Mouse (Mus musculus) lung, embryonic 16.5 days (tissue): ENCODE measurements around the gene Gldc. TPM values are rescaled to one million over a fixed set of nuclear protein-coding genes. Genes with fewer than 3 reads are reported as not detected.

Source experiments
- ATAC-seq: fragments of 200-750 bp; cut with Nextera tagmentation; 2 replicates; pipeline ENCODE4 v1.8.0; 2017; ENCODE audit warnings: low read depth, mild to moderate bottlenecking, moderate library complexity
- H3K27ac ChIP-seq: fragments of 300-500 bp; sonication (generic); 2 replicates; pipeline ENCODE4 v1.5.1; 2014; ENCODE audit warnings: mild to moderate bottlenecking, control low read depth, low read length
- H3K27me3 ChIP-seq: fragments of 300-500 bp; sonication (generic); 2 replicates; pipeline ENCODE4 v1.6.1; 2014; ENCODE audit warnings: low read depth, low read length, mixed read lengths; ENCODE audit not compliant: control insufficient read depth, insufficient read depth
- H3K36me3 ChIP-seq: fragments of 300-500 bp; sonication (generic); 2 replicates; pipeline ENCODE4 v1.6.1; 2014; ENCODE audit warnings: low read length; ENCODE audit not compliant: control insufficient read depth, insufficient read depth
- H3K4me1 ChIP-seq: fragments of 300-500 bp; sonication (generic); replicated peaks from 2 replicates; pipeline ENCODE4 v1.6.1; 2014; ENCODE audit warnings: low read length, mixed read lengths; ENCODE audit not compliant: control insufficient read depth, insufficient read depth
- H3K4me2 ChIP-seq: fragments of 300-500 bp; sonication (generic); 2 replicates; pipeline ENCODE4 v1.6.1; 2014; ENCODE audit warnings: low read depth, low read length, control low read depth
- H3K4me3 ChIP-seq: fragments of 300-500 bp; sonication (generic); 2 replicates; pipeline ENCODE4 v1.5.1; 2014; ENCODE audit warnings: mild to moderate bottlenecking, low read length, control low read depth
- H3K9ac ChIP-seq: fragments of 300-500 bp; sonication (generic); 2 replicates; pipeline ENCODE4 v1.6.1; 2014; ENCODE audit warnings: low read length, control low read depth
- H3K9me3 ChIP-seq: fragments of 300-500 bp; sonication (generic); 2 replicates; pipeline ENCODE4 v1.6.1; 2016; ENCODE audit warnings: low read length; ENCODE audit not compliant: control insufficient read depth
- WGBS: fragments of 180-500 bp; shearing (Covaris S2); extraction: QIAGEN DNeasy Blood & Tissue Kit; methylation state at CpG from one replicate; pipeline ENCODE4 v1.1.7; 2014; 5-methylcytosine and 5-hydroxymethylcytosine counted together
- polyA plus RNA-seq: library from polyadenylated mRNA; unstranded; fragments of >200 nt; fragmentation: Nextera tagmentation; extraction: Ambion mirVana; gene quantifications from 2 replicates; pipeline ENCODE4 v1.2.1, GENCODE M21; 2015

Gldc gene
- polyA plus RNA-seq, 1 experiment from 2014 or later: 0.60 TPM

GRCm38 (mm10) chr19:30166801-30167505 is 8.3 kb downstream of the Gldc start:
- Histone ChIP-seq H3K36me3 (no peaks in the 10 kb centered on the region), H3K9me3 (no peaks in the 10 kb centered on the region), H3K4me2 (no peak overlapping the region), H3K27me3 (no peaks in the 10 kb centered on the region), H3K4me1 (no peaks in the 10 kb centered on the region), H3K4me3 (no peak overlapping the region), H3K9ac (no peak overlapping the region), H3K27ac (no peak overlapping the region)
- WGBS: 87% methylated on average over 20 of the region's 20 CpGs
- no peak for ATAC-seq

- Histone ChIP-seq H3K9ac (no peak overlapping the region), H3K9me3 (no peaks in the 10 kb centered on the region), H3K36me3 (no peaks in the 10 kb centered on the region), H3K4me1 (no peaks in the 10 kb centered on the region), H3K27me3 (no peaks in the 10 kb centered on the region), H3K4me2 (no peak overlapping the region), H3K27ac (no peak overlapping the region), H3K4me3 (no peak overlapping the region)
- WGBS: 68% methylated on average over 2 of the region's 2 CpGs
- ATAC-seq: no peak
These were observed 11.0 kb downstream of the Gldc start for GRCm38 (mm10) chr19:30164228-30164627.

- no peak overlapping the region for H3K9ac ChIP-seq
- no peak overlapping the region for H3K4me3 ChIP-seq
- H3K9me3 ChIP-seq: no peaks in the 10 kb centered on the region
- no peak overlapping the region for H3K27ac ChIP-seq
- H3K4me1 ChIP-seq: no peaks in the 10 kb centered on the region
- H3K27me3 ChIP-seq: no peaks in the 10 kb centered on the region
- WGBS: 86% methylated on average over 5 of the region's 5 CpGs
- H3K36me3 ChIP-seq: no peaks in the 10 kb centered on the region
- no peak overlapping the region for H3K4me2 ChIP-seq
- no peak for ATAC-seq
These were observed 12.4 kb downstream of the Gldc start for GRCm38 (mm10) chr19:30162808-30163207.

- 85% methylated on average over 2 of the region's 2 CpGs for WGBS
- Histone ChIP-seq H3K9me3 (no peaks in the 10 kb centered on the region), H3K4me1 (no peaks in the 10 kb centered on the region), H3K4me2 (no peak overlapping the region), H3K27me3 (no peaks in the 10 kb centered on the region), H3K27ac (no peak overlapping the region), H3K4me3 (no peak overlapping the region), H3K9ac (no peak overlapping the region), H3K36me3 (no peaks in the 10 kb centered on the region)
- ATAC-seq: no peak
These were observed 15.2 kb downstream of the Gldc start for GRCm38 (mm10) chr19:30160021-30160420.

GRCm38 (mm10) chr19:30158189-30158588 is 17.0 kb downstream of the Gldc start:
- no peak overlapping the region for H3K27ac ChIP-seq
- H3K9ac ChIP-seq: no peak overlapping the region
- no peaks in the 10 kb centered on the region for H3K36me3 ChIP-seq
- ATAC-seq: no peak
- 78% methylated on average over 4 of the region's 4 CpGs for WGBS
- H3K4me2 ChIP-seq: no peak overlapping the region
- H3K27me3 ChIP-seq: no peaks in the 10 kb centered on the region
- H3K9me3 ChIP-seq: no peaks in the 10 kb centered on the region
- H3K4me1 ChIP-seq: no peaks in the 10 kb centered on the region
- no peak overlapping the region for H3K4me3 ChIP-seq

- Histone ChIP-seq H3K4me3 (no peak overlapping the region), H3K36me3 (no peaks in the 10 kb centered on the region), H3K27me3 (no peaks in the 10 kb centered on the region), H3K9me3 (no peaks in the 10 kb centered on the region), H3K27ac (no peak overlapping the region), H3K9ac (no peak overlapping the region), H3K4me1 (no peaks in the 10 kb centered on the region), H3K4me2 (no peak overlapping the region)
- WGBS: 65% methylated on average over 12 of the region's 12 CpGs
- no peak for ATAC-seq
These were observed 18.1 kb downstream of the Gldc start for GRCm38 (mm10) chr19:30157031-30157687.

- Histone ChIP-seq H3K27ac (no peak overlapping the region), H3K4me2 (no peak overlapping the region), H3K4me1 (no peaks in the 10 kb centered on the region), H3K9me3 (no peaks in the 10 kb centered on the region), H3K4me3 (no peak overlapping the region), H3K36me3 (no peaks in the 10 kb centered on the region), H3K9ac (no peak overlapping the region), H3K27me3 (no peaks in the 10 kb centered on the region)
- WGBS: 72% methylated on average over 3 of the region's 3 CpGs
- ATAC-seq: no peak
These were observed 21.5 kb downstream of the Gldc start for GRCm38 (mm10) chr19:30153729-30154128.

GRCm38 (mm10) chr19:30151290-30151689 is 23.9 kb downstream of the Gldc start:
- no peak overlapping the region for H3K4me3 ChIP-seq
- WGBS: 88% methylated on average over 10 of the region's 10 CpGs
- H3K9ac ChIP-seq: no peak overlapping the region
- no peaks in the 10 kb centered on the region for H3K36me3 ChIP-seq
- H3K9me3 ChIP-seq: no peaks in the 10 kb centered on the region
- H3K4me1 ChIP-seq: no peaks in the 10 kb centered on the region
- no peak for ATAC-seq
- no peak overlapping the region for H3K27ac ChIP-seq
- no peaks in the 10 kb centered on the region for H3K27me3 ChIP-seq
- no peak overlapping the region for H3K4me2 ChIP-seq

GRCm38 (mm10) chr19:30149238-30149805 is 25.9 kb downstream of the Gldc start:
- H3K4me3 ChIP-seq: no peak overlapping the region
- no peak for ATAC-seq
- H3K9ac ChIP-seq: no peak overlapping the region
- H3K4me2 ChIP-seq: no peak overlapping the region
- H3K36me3 ChIP-seq: no peaks in the 10 kb centered on the region
- no peak overlapping the region for H3K27ac ChIP-seq
- 57% methylated on average over 6 of the region's 6 CpGs for WGBS
- no peaks in the 10 kb centered on the region for H3K4me1 ChIP-seq
- H3K27me3 ChIP-seq: no peaks in the 10 kb centered on the region
- H3K9me3 ChIP-seq: no peaks in the 10 kb centered on the region
